Mouse (Mus musculus) megakaryocyte, embryonic 14.5 days (primary cell): ENCODE results near the gene Gtpbp4. TPM values are rescaled to one million over a fixed set of nuclear protein-coding genes. Genes with fewer than 3 reads are reported as not detected.
"Not testable (repeated sequence)": the region's sequence is repeated elsewhere in the genome, so short reads cannot be mapped to it uniquely, and the experiment has no call there.

Experiments
- H3K27me3 ChIP-seq: replicated peaks from 2 replicates; pipeline ENCODE3; 2012; ENCODE audit warnings: inconsistent platforms
- H3K36me3 ChIP-seq: replicated peaks from 2 replicates; pipeline ENCODE3; 2012; ENCODE audit warnings: low read length, inconsistent platforms, mixed read lengths
- H3K4me1 ChIP-seq: 2 replicates; pipeline ENCODE4 v1.6.1; 2012; ENCODE audit warnings: inconsistent platforms
- H3K4me3 ChIP-seq: replicated peaks from 2 replicates; pipeline ENCODE3; 2012; ENCODE audit warnings: moderate library complexity, mild to moderate bottlenecking, inconsistent platforms
- H3K9me3 ChIP-seq: 2 replicates; pipeline ENCODE4 v1.6.1; 2012; ENCODE audit warnings: inconsistent platforms
- FLI1 ChIP-seq: IDR thresholded peaks from 2 replicates; pipeline ENCODE4 v1.6.1; 2012; ENCODE audit warnings: low read length, inconsistent platforms, mixed read lengths
- GATA1 ChIP-seq: IDR thresholded peaks from 3 replicates; pipeline ENCODE4 v1.6.1; 2012; ENCODE audit warnings: mixed read lengths, low read length, inconsistent platforms, borderline replicate concordance
- polyA plus RNA-seq: library from polyadenylated mRNA; stranded (reverse); fragments of >175 nt; gene quantifications from 2 replicates; pipeline ENCODE4 v1.2.3, GENCODE M21; 2012; ENCODE audit warnings: low replicate concordance; ENCODE audit not compliant: insufficient read depth

Gtpbp4 gene
- polyA plus RNA-seq, 1 experiment = 2.9 TPM

GRCm38 (mm10) chr13:8972972-8973371 lies 22.9 kb downstream of the Gtpbp4 start:
- Histone ChIP-seq H3K27me3 (no peaks in the 10 kb centered on the region), H3K4me1 (peaks cover 83% of the 10 kb centered on the region), H3K4me3 (no peak overlapping the region), H3K9me3 (no peaks in the 10 kb centered on the region), H3K36me3 (peaks cover 97% of the 10 kb centered on the region)
- TF ChIP-seq FLI1 = no peak
- TF ChIP-seq GATA1 = no peak

- no peak for TF ChIP-seq FLI1
- no peak for TF ChIP-seq GATA1
Observed at GRCm38 (mm10) chr13:8972369-8972768, 23.5 kb downstream of the Gtpbp4 start.

GRCm38 (mm10) chr13:8967742-8968141 lies 28.1 kb downstream of the Gtpbp4 start:
- Histone ChIP-seq H3K4me3 (peak overlapping the region; percentile 78), H3K36me3 (peaks cover 64% of the 10 kb centered on the region), H3K27me3 (no peaks in the 10 kb centered on the region), H3K9me3 (no peaks in the 10 kb centered on the region), H3K4me1 (peaks cover 74% of the 10 kb centered on the region)
- TF ChIP-seq FLI1 = no peak
- no peak for TF ChIP-seq GATA1

More at GRCm38 (mm10) chr13:8972369-8972768, 23.5 kb downstream of the Gtpbp4 start:
- H3K4me3 ChIP-seq = no peak overlapping the region
- peaks cover 93% of the 10 kb centered on the region for H3K36me3 ChIP-seq
- H3K9me3 ChIP-seq = no peaks in the 10 kb centered on the region
- H3K4me1 ChIP-seq = peaks cover 85% of the 10 kb centered on the region
- H3K27me3 ChIP-seq = no peaks in the 10 kb centered on the region

GRCm38 (mm10) chr13:8965224-8965623 lies 30.7 kb downstream of the Gtpbp4 start:
- Histone ChIP-seq H3K36me3 (peaks cover 40% of the 10 kb centered on the region), H3K9me3 (no peaks in the 10 kb centered on the region), H3K4me3 (no peak overlapping the region), H3K4me1 (peaks cover 79% of the 10 kb centered on the region), H3K27me3 (no peaks in the 10 kb centered on the region)
- TF ChIP-seq GATA1 = no peak
- TF ChIP-seq FLI1 = no peak

- peak overlapping the region; percentile 38 for H3K4me3 ChIP-seq
- peaks cover 68% of the 10 kb centered on the region for H3K4me1 ChIP-seq
- H3K9me3 ChIP-seq, H3K27me3 ChIP-seq: not testable (repeated sequence)
- peaks cover 17% of the 10 kb centered on the region for H3K36me3 ChIP-seq
Observed at GRCm38 (mm10) chr13:8962266-8962665, 33.6 kb downstream of the Gtpbp4 start.

- H3K9me3 ChIP-seq, H3K27me3 ChIP-seq, H3K36me3 ChIP-seq, H3K4me3 ChIP-seq: not testable (repeated sequence)
- H3K4me1 ChIP-seq = peaks cover 59% of the 10 kb centered on the region
Observed at GRCm38 (mm10) chr13:8961128-8961888, 34.6 kb downstream of the Gtpbp4 start.

- H3K4me1 ChIP-seq = peaks cover 46% of the 10 kb centered on the region
- not testable (repeated sequence) for H3K27me3 ChIP-seq, H3K4me3 ChIP-seq, H3K36me3 ChIP-seq, H3K9me3 ChIP-seq
Observed at GRCm38 (mm10) chr13:8959554-8959953, 36.3 kb downstream of the Gtpbp4 start.

GRCm38 (mm10) chr13:8959058-8959457 lies 36.8 kb downstream of the Gtpbp4 start:
- H3K4me3 ChIP-seq, H3K36me3 ChIP-seq, H3K9me3 ChIP-seq, H3K27me3 ChIP-seq: not testable (repeated sequence)
- peaks cover 46% of the 10 kb centered on the region for H3K4me1 ChIP-seq

- H3K4me1 ChIP-seq = peaks cover 34% of the 10 kb centered on the region
- H3K4me3 ChIP-seq, H3K36me3 ChIP-seq, H3K27me3 ChIP-seq, H3K9me3 ChIP-seq: not testable (repeated sequence)
Observed at GRCm38 (mm10) chr13:8956873-8957272, 39.0 kb downstream of the Gtpbp4 start.

GRCm38 (mm10) chr13:8955127-8955526 lies 40.8 kb downstream of the Gtpbp4 start:
- H3K36me3 ChIP-seq, H3K27me3 ChIP-seq, H3K4me3 ChIP-seq, H3K9me3 ChIP-seq: not testable (repeated sequence)
- H3K4me1 ChIP-seq = peaks cover 16% of the 10 kb centered on the region

GRCm38 (mm10) chr13:8952563-8952962 lies 43.3 kb downstream of the Gtpbp4 start, which contains the start of gene Idi2:
TSS of gene Idi2 (plus strand) at chr13:8952863.
- H3K4me3 ChIP-seq, H3K4me1 ChIP-seq, H3K27me3 ChIP-seq, H3K36me3 ChIP-seq, H3K9me3 ChIP-seq: not testable (repeated sequence)

- not testable (repeated sequence) for H3K9me3 ChIP-seq, H3K36me3 ChIP-seq, H3K4me1 ChIP-seq, H3K4me3 ChIP-seq, H3K27me3 ChIP-seq
Observed at GRCm38 (mm10) chr13:8948131-8948530, 47.8 kb downstream of the Gtpbp4 start, which contains the start of gene Gm9745. TSS of gene Gm9745 (minus strand) at chr13:8948231.

GRCm38 (mm10) chr13:8943828-8944227 lies 52.1 kb downstream of the Gtpbp4 start:
- not testable (repeated sequence) for H3K4me3 ChIP-seq, H3K4me1 ChIP-seq, H3K27me3 ChIP-seq, H3K9me3 ChIP-seq, H3K36me3 ChIP-seq

- H3K27me3 ChIP-seq, H3K9me3 ChIP-seq, H3K4me3 ChIP-seq, H3K36me3 ChIP-seq, H3K4me1 ChIP-seq: not testable (repeated sequence)
Observed at GRCm38 (mm10) chr13:8941701-8942100, 54.2 kb downstream of the Gtpbp4 start.

- H3K27me3 ChIP-seq, H3K9me3 ChIP-seq, H3K4me1 ChIP-seq, H3K36me3 ChIP-seq, H3K4me3 ChIP-seq: not testable (repeated sequence)
Observed at GRCm38 (mm10) chr13:8941110-8941509, 54.8 kb downstream of the Gtpbp4 start.

- H3K36me3 ChIP-seq, H3K4me3 ChIP-seq, H3K27me3 ChIP-seq, H3K9me3 ChIP-seq: not testable (repeated sequence)
- H3K4me1 ChIP-seq = peaks cover 12% of the 10 kb centered on the region
Observed at GRCm38 (mm10) chr13:8937611-8938140, 58.2 kb downstream of the Gtpbp4 start.
